Mouse (Mus musculus): ENCODE data around the gene Dhodh. TPM values are rescaled to one million over a fixed set of nuclear protein-coding genes. Genes with fewer than 3 reads are reported as not detected.

The Dhodh gene
- total and polyA plus RNA-seq, 2 experiments from 2014 or later = 26.4 to 77.9 TPM

DNA sequence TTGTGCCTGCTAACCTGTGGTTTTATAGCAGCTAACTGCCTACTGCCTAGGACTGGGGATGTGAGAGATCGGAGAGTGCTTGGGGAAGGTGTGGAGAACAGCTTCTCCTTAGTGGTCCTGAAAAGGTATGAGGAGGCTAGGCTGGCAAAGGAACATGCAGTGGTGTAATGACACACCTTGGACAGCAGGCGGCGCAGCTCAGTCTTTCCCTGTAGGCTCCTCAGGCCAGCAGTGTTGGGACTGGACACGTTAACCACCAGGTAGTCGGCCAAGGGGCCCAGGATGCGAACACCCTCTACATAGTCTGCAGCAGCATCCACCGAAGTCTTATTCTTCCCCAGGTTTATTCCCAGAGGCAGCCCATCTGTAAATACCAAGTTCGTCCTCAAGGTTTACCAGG lies 12.6 kb downstream of the Dhodh start:
- no peaks in the 10 kb centered on the region for H3K27me3 ChIP-seq (ENCODE audit: control insufficient read depth, insufficient read depth, low read length)
- TF ChIP-seq CTCF (IDR thresholded peaks at IDR 0.05; ENCODE audit: low read depth) (peak; percentile 67), EP300 (IDR thresholded peaks at IDR 0.05; ENCODE audit: low read depth) (no peak)
- no peak overlapping the region for H3K4me2 ChIP-seq (ENCODE audit: low read depth, low read length)
- 48% methylated on average over 8 of the region's 8 CpGs for WGBS
- H3K4me1 ChIP-seq (ENCODE audit: control insufficient read depth, insufficient read depth) = no peaks in the 10 kb centered on the region
- H3K9ac ChIP-seq (replicated peaks; ENCODE audit: low read depth, low read length) = no peak overlapping the region
- ATAC-seq (ENCODE audit: insufficient read depth, low read depth) = no peak
- H3K9me3 ChIP-seq (replicated peaks; ENCODE audit: control insufficient read depth, low read length) = no peaks in the 10 kb centered on the region
- peak; percentile 22 for DNase-seq (ENCODE audit: low spot score)
- H3K27ac ChIP-seq (ENCODE audit: low read depth) = no peak overlapping the region
- peaks cover 31% of the 10 kb centered on the region for H3K36me3 ChIP-seq (replicated peaks; ENCODE audit: control insufficient read depth, insufficient read depth, low read length)
- H3K4me3 ChIP-seq (ENCODE audit: low read depth, low read length) = no peak overlapping the region

DNA sequence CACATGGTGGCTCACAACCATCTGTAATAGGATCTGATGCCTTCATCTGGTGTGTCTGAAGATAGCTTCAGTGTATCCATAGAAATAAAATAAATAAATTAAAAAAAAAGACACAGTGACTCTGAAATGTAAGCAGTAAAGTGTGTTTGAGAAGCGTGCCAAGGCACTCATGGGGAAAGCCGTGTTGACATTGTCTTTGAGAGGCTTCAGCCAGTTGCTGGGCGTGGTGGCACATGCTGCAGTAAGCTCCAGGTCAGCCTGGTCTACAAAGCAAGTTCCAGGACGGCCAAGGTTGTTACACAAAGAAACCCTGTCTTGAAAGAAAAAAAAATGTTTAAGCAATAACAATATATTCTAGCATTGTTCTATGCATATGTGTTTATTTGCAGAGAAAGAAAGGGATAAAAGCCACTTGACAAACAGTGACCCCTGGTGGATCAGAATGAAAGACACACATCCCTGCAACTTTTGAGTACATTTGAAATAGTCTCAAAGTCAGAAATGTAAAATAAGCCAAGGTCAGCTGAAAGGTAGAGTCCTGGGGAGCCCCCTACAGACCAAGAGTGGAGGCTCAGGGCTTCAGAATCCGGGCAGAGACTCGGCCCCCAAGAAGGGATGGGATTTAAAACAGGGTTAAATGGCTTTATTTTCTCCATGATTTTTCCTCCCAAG lies 15.2 kb downstream of the Dhodh start:
- peak; percentile 44 for DNase-seq (ENCODE audit: low spot score)
- 71% methylated on average over 6 of the region's 6 CpGs for WGBS

DNA sequence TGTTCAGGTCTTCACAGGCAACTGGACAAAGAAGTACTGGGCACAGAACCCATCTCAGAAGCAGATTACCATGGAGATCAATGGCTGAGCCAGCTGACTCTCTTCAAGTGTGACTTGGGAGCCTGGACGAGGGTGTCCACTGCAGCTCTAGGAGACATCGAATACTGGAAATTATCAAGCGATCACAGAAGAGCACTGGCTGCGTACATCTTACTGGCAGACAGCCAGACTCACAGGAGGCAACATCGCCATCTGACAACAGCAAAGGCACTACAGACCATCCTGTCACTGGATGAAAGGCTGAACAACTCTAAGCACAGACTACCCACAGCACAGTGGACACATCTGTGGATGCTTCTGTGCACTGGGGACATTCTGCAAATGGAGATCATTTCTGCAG lies 16.3 kb downstream of the Dhodh start:
- Histone ChIP-seq H3K36me3 (replicated peaks; ENCODE audit: control insufficient read depth, insufficient read depth, low read length) (peaks cover 27% of the 10 kb centered on the region), H3K27me3 (ENCODE audit: control insufficient read depth, insufficient read depth, low read length) (no peaks in the 10 kb centered on the region), H3K4me1 (ENCODE audit: control insufficient read depth, insufficient read depth) (no peaks in the 10 kb centered on the region), H3K27ac (ENCODE audit: low read depth) (no peak overlapping the region), H3K4me2 (ENCODE audit: low read depth, low read length) (no peak overlapping the region), H3K9ac (replicated peaks; ENCODE audit: low read depth, low read length) (no peak overlapping the region), H3K4me3 (ENCODE audit: low read depth, low read length) (no peak overlapping the region), H3K9me3 (replicated peaks; ENCODE audit: control insufficient read depth, low read length) (no peaks in the 10 kb centered on the region)
- 75% methylated on average over 5 of the region's 5 CpGs for WGBS
- TF ChIP-seq CTCF (IDR thresholded peaks at IDR 0.05; ENCODE audit: low read depth) (no peak), EP300 (IDR thresholded peaks at IDR 0.05; ENCODE audit: low read depth) (no peak)
- DNase-seq (ENCODE audit: low spot score) = no peak
- no peak for ATAC-seq (ENCODE audit: insufficient read depth, low read depth)

More for the DNA sequence above, 15.2 kb downstream of the Dhodh start:
- Histone ChIP-seq H3K36me3 (replicated peaks; ENCODE audit: control insufficient read depth, insufficient read depth, low read length) (peaks cover 27% of the 10 kb centered on the region), H3K4me2 (ENCODE audit: low read depth, low read length) (no peak overlapping the region), H3K9ac (replicated peaks; ENCODE audit: low read depth, low read length) (no peak overlapping the region), H3K27ac (ENCODE audit: low read depth) (no peak overlapping the region), H3K4me1 (ENCODE audit: control insufficient read depth, insufficient read depth) (no peaks in the 10 kb centered on the region), H3K4me3 (ENCODE audit: low read depth, low read length) (no peak overlapping the region), H3K27me3 (ENCODE audit: control insufficient read depth, insufficient read depth, low read length) (no peaks in the 10 kb centered on the region), H3K9me3 (replicated peaks; ENCODE audit: control insufficient read depth, low read length) (no peaks in the 10 kb centered on the region)
- ATAC-seq (ENCODE audit: insufficient read depth, low read depth) = no peak
- no peak for TF ChIP-seq EP300 (IDR thresholded peaks at IDR 0.05; ENCODE audit: low read depth)
- peak; percentile 55 for TF ChIP-seq CTCF (IDR thresholded peaks at IDR 0.05; ENCODE audit: low read depth)

DNA sequence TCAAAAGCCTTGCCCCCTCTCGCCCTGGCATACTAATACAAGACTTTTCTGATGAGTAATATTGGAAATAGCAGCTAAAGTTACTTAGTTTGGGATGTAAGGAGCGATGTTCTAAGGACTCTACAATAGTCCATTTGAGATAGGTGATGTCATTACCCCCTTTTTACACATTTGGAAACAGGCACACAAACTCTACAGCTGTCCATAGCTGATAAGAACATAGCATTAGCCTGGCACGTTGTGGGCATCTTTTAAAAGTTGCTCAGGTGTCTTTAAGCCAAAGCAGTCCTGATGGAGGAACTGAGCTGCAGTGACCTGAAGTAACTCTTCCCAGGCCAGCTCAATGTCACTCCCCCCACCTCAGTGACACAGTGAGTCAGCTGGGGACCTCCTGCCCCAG lies 17.1 kb downstream of the Dhodh start:
- ATAC-seq (ENCODE audit: insufficient read depth, low read depth) = no peak
- H3K4me3 ChIP-seq (ENCODE audit: low read depth, low read length) = no peak overlapping the region
- WGBS = 77% methylated on average over 3 of the region's 3 CpGs
- H3K9me3 ChIP-seq (replicated peaks; ENCODE audit: control insufficient read depth, low read length) = no peaks in the 10 kb centered on the region
- H3K4me1 ChIP-seq (ENCODE audit: control insufficient read depth, insufficient read depth) = no peaks in the 10 kb centered on the region
- H3K27ac ChIP-seq (ENCODE audit: low read depth) = no peak overlapping the region
- TF ChIP-seq CTCF (IDR thresholded peaks at IDR 0.05; ENCODE audit: low read depth) = no peak
- TF ChIP-seq EP300 (IDR thresholded peaks at IDR 0.05; ENCODE audit: low read depth) = no peak
- no peak overlapping the region for H3K9ac ChIP-seq (replicated peaks; ENCODE audit: low read depth, low read length)
- peaks cover 27% of the 10 kb centered on the region for H3K36me3 ChIP-seq (replicated peaks; ENCODE audit: control insufficient read depth, insufficient read depth, low read length)
- H3K4me2 ChIP-seq (ENCODE audit: low read depth, low read length) = no peak overlapping the region
- no peaks in the 10 kb centered on the region for H3K27me3 ChIP-seq (ENCODE audit: control insufficient read depth, insufficient read depth, low read length)
- no peak for DNase-seq (ENCODE audit: low spot score)

DNA sequence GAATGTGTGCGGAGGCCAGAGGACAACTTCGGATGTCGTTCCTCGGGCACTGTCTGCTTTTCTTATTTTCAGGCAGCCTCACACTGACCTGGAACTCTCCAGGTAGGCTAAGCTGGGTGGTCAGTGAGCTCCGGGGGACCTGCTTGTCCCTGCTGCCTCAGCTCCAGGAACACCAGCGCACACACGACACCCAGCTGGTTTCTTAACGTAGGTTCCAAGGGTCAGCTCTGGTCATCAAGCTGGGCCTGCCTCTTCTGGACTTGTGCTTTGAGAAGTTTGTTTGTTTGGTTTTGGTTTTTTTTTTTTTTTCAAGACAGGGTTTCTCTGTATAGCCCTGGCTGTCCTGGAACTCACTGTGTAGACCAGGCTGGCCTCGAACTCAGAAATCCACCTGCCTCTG lies 17.6 kb downstream of the Dhodh start:
- no peak overlapping the region for H3K9ac ChIP-seq (replicated peaks; ENCODE audit: low read depth, low read length)
- H3K4me2 ChIP-seq (ENCODE audit: low read depth, low read length) = no peak overlapping the region
- DNase-seq (ENCODE audit: low spot score) = no peak
- H3K4me3 ChIP-seq (ENCODE audit: low read depth, low read length) = no peak overlapping the region
- H3K4me1 ChIP-seq (ENCODE audit: control insufficient read depth, insufficient read depth) = no peaks in the 10 kb centered on the region
- 84% methylated on average over 9 of the region's 9 CpGs for WGBS
- no peaks in the 10 kb centered on the region for H3K27me3 ChIP-seq (ENCODE audit: control insufficient read depth, insufficient read depth, low read length)
- TF ChIP-seq EP300 (IDR thresholded peaks at IDR 0.05; ENCODE audit: low read depth) = no peak
- no peak for TF ChIP-seq CTCF (IDR thresholded peaks at IDR 0.05; ENCODE audit: low read depth)
- ATAC-seq (ENCODE audit: insufficient read depth, low read depth) = no peak
- H3K27ac ChIP-seq (ENCODE audit: low read depth) = no peak overlapping the region
- no peaks in the 10 kb centered on the region for H3K9me3 ChIP-seq (replicated peaks; ENCODE audit: control insufficient read depth, low read length)
- peaks cover 27% of the 10 kb centered on the region for H3K36me3 ChIP-seq (replicated peaks; ENCODE audit: control insufficient read depth, insufficient read depth, low read length)

Measured in heart, postnatal 0 days (tissue).